Mouse (Mus musculus) left cerebral cortex, postnatal 4 days (tissue): ENCODE measurements around the gene Dcaf7. TPM values are rescaled to one million over a fixed set of nuclear protein-coding genes. Genes with fewer than 3 reads are reported as not detected.

Experiments used
- DNase-seq: peaks from one replicate; pipeline ENCODE4 v3.0.0-alpha.2; 2022
- intact Hi-C: fragments of 180-260 bp; cut with DNase I; formaldehyde crosslinking; loops from one replicate; pipeline ENCODE4 v1.15.1; 2025
- total RNA-seq, 2 experiments: library from RNA; stranded (reverse); gene quantifications; 2 replicates each; pipeline ENCODE4 v1.2.3; 2021

The Dcaf7 gene
- total RNA-seq, 2 experiments from 2014 or later, result 167 to 185 TPM

DNA sequence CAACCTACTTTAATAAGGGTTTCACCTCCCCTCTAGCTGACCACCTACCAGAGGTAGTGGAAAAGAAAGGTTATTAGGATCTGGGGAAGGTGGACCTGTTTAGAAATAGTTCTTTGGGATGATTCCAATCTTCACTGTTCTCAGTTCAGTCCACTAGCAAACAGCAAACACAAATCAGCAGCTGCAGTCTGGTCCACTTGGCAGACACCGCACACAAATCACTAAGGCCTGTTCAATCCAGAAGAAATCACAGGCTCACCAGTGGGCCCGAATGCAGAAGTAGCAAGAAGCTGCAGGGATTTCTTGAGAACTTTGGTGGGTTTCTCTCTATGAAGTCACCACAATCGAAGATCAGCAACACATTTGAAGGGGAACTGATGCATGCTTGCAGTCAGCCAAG lies 66.2 kb downstream of the Dcaf7 start:
- intact Hi-C loops, result no loop called here

GRCm38 (mm10) chr11:106106047-106106587 lies 69.4 kb downstream of the Dcaf7 start:
- intact Hi-C loops, result no loop called here
- no peak for DNase-seq

More for the DNA sequence above, 66.2 kb downstream of the Dcaf7 start:
- DNase-seq, result no peak

Other genes starting within 250 kb of the Dcaf7 start
- gene Cyb561, start 83.5 kb upstream of the Dcaf7 start, total RNA-seq, result 10 to 100 TPM; 36.6 to 38.9 TPM
- gene Ace, start 68.9 kb upstream of the Dcaf7 start, total RNA-seq, result 1 to 10 TPM; 8.1 to 9.8 TPM
- gene Ace3, start 42.2 kb upstream of the Dcaf7 start, total RNA-seq, result not detected
- gene Kcnh6, start 28.7 kb upstream of the Dcaf7 start, total RNA-seq, result 1 to 10 TPM; 1.4 to 1.7 TPM
- 10 to 100 TPM; 12.3 to 12.8 TPM for gene Taco1, start 29.2 kb downstream of the Dcaf7 start, total RNA-seq
- gene Map3k3, start 47.7 kb downstream of the Dcaf7 start, total RNA-seq, result 10 to 100 TPM; 30.7 to 31.9 TPM
- not detected for gene Gm10840, start 124.0 kb downstream of the Dcaf7 start, total RNA-seq
- gene Limd2, start 124.0 kb downstream of the Dcaf7 start, total RNA-seq, result 10 to 100 TPM; 81.2 to 84.6 TPM
- 10 to 100 TPM; 27.3 to 28.5 TPM for gene Strada, start 165.3 kb downstream of the Dcaf7 start, total RNA-seq
- gene Ccdc47, start 179.5 kb downstream of the Dcaf7 start, total RNA-seq, result 10 to 100 TPM; 69.4 to 74.7 TPM
- 10 to 100 TPM; 79.8 to 81.0 TPM for gene Ddx42, start 180.1 kb downstream of the Dcaf7 start, total RNA-seq
- 10 to 100 TPM; 34.6 to 35.1 TPM for gene Ftsj3, start 219.2 kb downstream of the Dcaf7 start, total RNA-seq
- gene Psmc5, start 219.3 kb downstream of the Dcaf7 start, total RNA-seq, result 100 to 1,000 TPM; 111 to 112 TPM
- gene Smarcd2, start 236.1 kb downstream of the Dcaf7 start, total RNA-seq, result 10 to 100 TPM; 13.9 to 17.8 TPM
- gene Tcam1, start 239.8 kb downstream of the Dcaf7 start, total RNA-seq, result under 1 TPM; 0.18 to 0.28 TPM